Mouse (Mus musculus) midbrain, embryonic 12.5 days (tissue): ENCODE measurements around the gene Adh1. TPM values are rescaled to one million over a fixed set of nuclear protein-coding genes. Genes with fewer than 3 reads are reported as not detected.
A peak's percentile ranks its signal among the peaks of the same experiment; 100 is the strongest.

Experiments
- ATAC-seq: fragments of 200-750 bp; cut with Nextera tagmentation; 2 replicates; pipeline ENCODE4 v1.8.0; 2017; ENCODE audit warnings: low read depth, moderate TSS enrichment, moderate library complexity; ENCODE audit not compliant: low FRiP score
- H3K27ac ChIP-seq: fragments of 300-500 bp; sonication (generic); replicated peaks from 2 replicates; pipeline ENCODE4 v1.5.1; 2016; ENCODE audit warnings: mild to moderate bottlenecking
- H3K27me3 ChIP-seq: fragments of 300-500 bp; sonication (generic); 2 replicates; pipeline ENCODE4 v1.6.1; 2016; ENCODE audit warnings: mild to moderate bottlenecking
- H3K36me3 ChIP-seq: fragments of 300-500 bp; sonication (generic); 2 replicates; pipeline ENCODE4 v1.6.1; 2016
- H3K4me1 ChIP-seq: fragments of 300-500 bp; sonication (generic); 2 replicates; pipeline ENCODE4 v1.6.1; 2016
- H3K4me2 ChIP-seq: fragments of 300-500 bp; sonication (generic); replicated peaks from 2 replicates; pipeline ENCODE4 v1.6.1; 2016; ENCODE audit warnings: mild to moderate bottlenecking, moderate library complexity
- H3K4me3 ChIP-seq: fragments of 300-500 bp; sonication (generic); 2 replicates; pipeline ENCODE4 v1.5.1; 2016; ENCODE audit warnings: mild to moderate bottlenecking
- H3K9ac ChIP-seq: fragments of 300-500 bp; sonication (generic); replicated peaks from 2 replicates; pipeline ENCODE4 v1.6.1; 2016; ENCODE audit warnings: mild to moderate bottlenecking, moderate library complexity
- H3K9me3 ChIP-seq: fragments of 300-500 bp; sonication (generic); 2 replicates; pipeline ENCODE4 v1.6.1; 2016; ENCODE audit warnings: mild to moderate bottlenecking
- WGBS: fragments of 180-500 bp; shearing (Covaris S2); methylation state at CpG from one replicate; pipeline ENCODE4 v1.1.7; 2016; 5-methylcytosine and 5-hydroxymethylcytosine counted together
- polyA plus RNA-seq: library from polyadenylated mRNA; unstranded; fragments of >200 nt; fragmentation: Nextera tagmentation; extraction: Ambion mirVana; gene quantifications from 2 replicates; pipeline ENCODE4 v1.2.1, GENCODE M21; 2016

Adh1 gene
- polyA plus RNA-seq, 1 experiment from 2014 or later, result 0.34 TPM

DNA sequence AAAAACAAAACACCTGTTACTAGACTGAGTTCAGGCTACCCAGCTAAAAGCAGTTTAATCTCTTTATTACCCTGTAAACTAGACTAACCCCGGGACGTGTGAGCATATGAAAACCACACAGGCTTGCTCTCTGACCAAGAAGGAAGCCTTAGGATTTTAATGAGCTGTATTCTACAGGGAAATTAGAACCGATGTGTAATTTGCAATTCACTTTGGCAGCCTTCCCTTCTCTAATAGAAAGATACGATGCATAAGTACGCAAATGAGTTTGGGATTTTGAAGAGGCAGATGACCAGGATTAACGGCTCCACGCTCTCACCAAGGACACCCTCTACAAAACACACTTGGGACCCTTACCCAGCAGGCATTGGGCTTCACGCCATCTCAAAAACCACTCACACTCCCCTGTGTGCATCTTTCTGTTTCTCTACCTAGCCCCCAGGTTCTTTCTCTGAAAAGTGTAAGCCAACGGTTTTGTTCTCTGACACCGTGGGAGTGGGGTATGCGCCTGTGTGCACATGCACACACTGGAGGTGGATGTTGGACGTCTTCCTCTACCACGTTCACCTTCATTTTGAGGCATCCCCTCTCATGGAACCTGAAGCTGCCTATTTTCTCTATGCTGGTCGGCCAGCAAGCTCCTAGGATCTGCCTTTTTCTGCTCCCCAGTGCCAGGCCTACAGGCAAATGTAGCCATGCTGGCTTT is 18.6 kb upstream of the Adh1 start:
- no peaks in the 10 kb centered on the region for H3K27me3 ChIP-seq
- H3K27ac ChIP-seq, result 0 out of 2 replicates have a peak overlapping the region, but pooled peaks have one; percentile 15
- H3K9me3 ChIP-seq, result no peaks in the 10 kb centered on the region
- peak; percentile 45 for ATAC-seq
- H3K4me2 ChIP-seq, result no peak overlapping the region
- no peaks in the 10 kb centered on the region for H3K36me3 ChIP-seq
- H3K4me1 ChIP-seq, result no peaks in the 10 kb centered on the region
- no peak overlapping the region for H3K4me3 ChIP-seq
- H3K9ac ChIP-seq, result no peak overlapping the region
- WGBS, result 72% methylated on average over 14 of the region's 14 CpGs

DNA sequence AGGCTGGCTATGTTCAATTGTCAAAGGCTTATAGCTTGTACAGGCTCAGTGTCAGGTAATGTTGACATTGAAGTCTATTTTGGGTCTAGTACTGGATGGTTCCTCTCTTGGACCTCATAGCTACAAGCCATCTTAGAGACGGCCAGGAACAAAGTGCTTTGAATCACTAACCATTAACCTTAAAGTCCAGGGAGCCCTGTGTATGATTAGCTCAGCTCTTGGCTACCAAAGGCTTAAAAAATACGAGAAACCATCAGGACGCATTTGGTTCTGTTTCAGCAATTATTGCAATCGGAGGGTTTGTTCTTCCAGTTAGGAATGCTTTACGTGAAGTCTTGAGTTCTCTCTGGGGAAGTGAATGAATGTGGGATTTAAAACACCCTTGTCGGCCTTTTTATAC is 17.9 kb upstream of the Adh1 start:
- WGBS, result 91% methylated on average over 6 of the region's 6 CpGs
- no peaks in the 10 kb centered on the region for H3K36me3 ChIP-seq
- H3K27ac ChIP-seq, result no peak overlapping the region
- no peak for ATAC-seq
- H3K9ac ChIP-seq, result no peak overlapping the region
- no peaks in the 10 kb centered on the region for H3K27me3 ChIP-seq
- no peak overlapping the region for H3K4me3 ChIP-seq
- H3K4me1 ChIP-seq, result no peaks in the 10 kb centered on the region
- H3K9me3 ChIP-seq, result no peaks in the 10 kb centered on the region
- H3K4me2 ChIP-seq, result no peak overlapping the region

DNA sequence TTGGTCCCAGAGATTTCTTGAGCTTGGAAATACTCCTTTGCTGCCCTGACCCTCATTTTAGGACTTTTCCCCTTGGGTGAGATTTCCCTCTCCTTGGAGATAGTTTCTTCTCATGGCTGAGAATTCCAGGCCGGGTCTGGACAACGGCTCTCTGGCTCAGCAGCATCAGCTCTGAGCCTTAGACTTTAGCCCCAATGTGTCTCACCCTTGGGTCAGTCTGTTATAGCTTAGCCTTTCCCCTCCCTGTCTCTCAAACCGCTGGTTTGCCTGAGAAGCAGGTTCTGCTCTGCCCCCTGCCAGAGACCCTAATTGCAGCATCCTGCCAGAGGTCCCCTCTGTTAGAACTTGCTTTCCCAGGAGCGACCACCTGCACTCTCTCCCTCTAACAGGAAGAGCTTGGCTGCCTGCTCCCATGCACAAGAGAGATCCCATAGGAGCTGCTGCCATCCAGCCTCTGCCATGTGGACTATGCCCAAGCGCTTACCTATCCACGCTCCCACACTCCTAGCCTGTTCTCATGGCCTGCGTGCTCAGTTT is 16.4 kb upstream of the Adh1 start:
- 85% methylated on average over 7 of the region's 7 CpGs for WGBS
- no peak overlapping the region for H3K27ac ChIP-seq
- no peak overlapping the region for H3K9ac ChIP-seq
- no peak for ATAC-seq
- H3K9me3 ChIP-seq, result no peaks in the 10 kb centered on the region
- no peaks in the 10 kb centered on the region for H3K4me1 ChIP-seq
- H3K4me3 ChIP-seq, result no peak overlapping the region
- H3K36me3 ChIP-seq, result no peaks in the 10 kb centered on the region
- no peak overlapping the region for H3K4me2 ChIP-seq
- no peaks in the 10 kb centered on the region for H3K27me3 ChIP-seq

DNA sequence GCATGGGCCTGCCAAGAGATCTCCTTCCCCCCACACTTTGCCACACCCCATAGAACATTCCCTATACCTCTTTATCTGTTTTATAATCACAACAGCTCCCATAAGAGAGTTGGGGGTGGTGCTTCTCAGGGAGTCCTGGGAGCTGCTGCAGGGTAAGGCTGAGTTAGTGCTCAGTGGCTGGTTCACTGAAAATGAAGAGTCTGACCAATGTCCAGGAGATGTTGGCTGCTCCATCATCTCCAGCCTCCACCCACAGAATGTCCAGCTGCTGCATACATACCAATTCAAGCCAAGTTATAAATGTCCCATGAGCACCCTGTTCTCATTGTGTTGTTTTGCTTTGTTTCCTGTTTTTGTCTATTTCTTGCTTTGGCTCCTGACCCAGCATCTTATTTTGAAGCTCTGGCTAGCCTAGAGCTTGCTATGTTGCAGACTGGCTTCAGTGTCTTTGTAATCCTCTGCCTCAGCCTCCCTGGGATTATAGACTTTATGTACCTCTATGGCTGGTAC is 14.2 kb upstream of the Adh1 start:
- Histone ChIP-seq H3K4me1 (no peaks in the 10 kb centered on the region), H3K4me3 (no peak overlapping the region), H3K27ac (no peak overlapping the region), H3K9me3 (no peaks in the 10 kb centered on the region), H3K27me3 (no peaks in the 10 kb centered on the region), H3K4me2 (no peak overlapping the region), H3K36me3 (no peaks in the 10 kb centered on the region), H3K9ac (no peak overlapping the region)
- no peak for ATAC-seq

DNA sequence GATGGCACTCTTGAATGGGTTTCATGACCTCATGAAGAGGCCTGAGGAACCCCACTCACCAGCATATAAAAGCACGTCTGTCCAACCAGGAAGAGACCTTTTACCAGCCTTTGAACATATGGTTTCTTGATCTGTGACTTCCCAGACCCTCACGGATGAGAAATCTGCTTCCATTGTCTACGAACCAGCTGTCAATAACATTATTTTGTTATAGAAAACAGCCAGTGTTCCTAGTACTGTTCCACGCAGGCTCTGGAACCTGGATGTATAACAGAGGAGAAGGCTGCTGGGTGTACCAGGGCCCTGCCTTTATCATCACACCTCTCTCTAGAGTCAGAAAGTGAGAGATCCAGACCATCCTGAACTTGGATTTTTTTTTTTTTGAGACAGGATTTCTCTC is 13.6 kb upstream of the Adh1 start:
- 88% methylated on average over 4 of the region's 4 CpGs for WGBS
- Histone ChIP-seq H3K9me3 (no peaks in the 10 kb centered on the region), H3K9ac (no peak overlapping the region), H3K4me3 (no peak overlapping the region), H3K4me1 (no peaks in the 10 kb centered on the region), H3K27ac (no peak overlapping the region), H3K27me3 (no peaks in the 10 kb centered on the region), H3K36me3 (no peaks in the 10 kb centered on the region), H3K4me2 (no peak overlapping the region)
- no peak for ATAC-seq

DNA sequence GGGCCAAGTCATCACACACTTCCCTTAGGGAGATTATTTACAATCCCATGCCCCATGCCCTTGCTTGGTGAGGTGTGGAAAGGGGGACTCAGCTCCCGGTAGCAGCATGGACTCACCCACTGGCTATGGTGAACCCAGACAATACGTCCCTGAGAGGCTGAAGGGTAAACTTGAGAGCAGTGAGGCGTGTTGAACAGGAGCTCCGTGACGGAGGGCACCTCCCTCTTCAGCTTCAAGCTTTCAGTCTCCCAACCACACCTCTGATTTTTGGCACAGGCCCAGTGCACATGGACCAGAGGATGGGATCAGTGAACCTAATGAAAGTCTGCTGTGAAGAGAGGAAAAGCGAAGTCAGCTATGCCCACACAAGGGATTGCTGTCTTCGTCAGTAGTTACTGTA is 12.8 kb upstream of the Adh1 start:
- no peak overlapping the region for H3K4me2 ChIP-seq
- no peak overlapping the region for H3K4me3 ChIP-seq
- no peak overlapping the region for H3K9ac ChIP-seq
- no peak overlapping the region for H3K27ac ChIP-seq
- no peak for ATAC-seq
- 79% methylated on average over 7 of the region's 7 CpGs for WGBS
- H3K4me1 ChIP-seq, result no peaks in the 10 kb centered on the region
- no peaks in the 10 kb centered on the region for H3K9me3 ChIP-seq
- no peaks in the 10 kb centered on the region for H3K36me3 ChIP-seq
- H3K27me3 ChIP-seq, result no peaks in the 10 kb centered on the region

DNA sequence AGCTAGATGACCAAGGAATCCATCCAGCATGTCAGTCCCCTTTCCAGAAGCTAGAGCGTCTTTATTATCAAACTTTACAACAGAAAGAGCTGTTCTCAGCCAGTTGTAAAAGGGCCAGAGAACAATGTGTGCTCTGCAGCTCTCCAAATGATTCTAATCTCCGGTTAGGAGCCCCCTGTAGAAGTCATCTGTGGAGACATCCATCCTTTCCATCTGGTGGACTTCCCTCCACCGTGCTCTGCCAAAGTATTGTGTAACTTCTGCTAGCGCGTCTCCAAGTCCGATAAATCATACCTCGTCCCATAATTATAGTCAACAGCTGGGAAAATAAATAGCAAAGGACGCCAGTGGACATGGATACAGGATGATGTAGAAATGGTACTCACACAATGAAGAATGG is 12.0 kb upstream of the Adh1 start:
- Histone ChIP-seq H3K27ac (no peak overlapping the region), H3K27me3 (no peaks in the 10 kb centered on the region), H3K4me1 (no peaks in the 10 kb centered on the region), H3K9me3 (no peaks in the 10 kb centered on the region), H3K36me3 (no peaks in the 10 kb centered on the region), H3K4me2 (no peak overlapping the region), H3K4me3 (no peak overlapping the region), H3K9ac (no peak overlapping the region)
- no peak for ATAC-seq
- WGBS, result 95% methylated on average over 8 of the region's 8 CpGs

DNA sequence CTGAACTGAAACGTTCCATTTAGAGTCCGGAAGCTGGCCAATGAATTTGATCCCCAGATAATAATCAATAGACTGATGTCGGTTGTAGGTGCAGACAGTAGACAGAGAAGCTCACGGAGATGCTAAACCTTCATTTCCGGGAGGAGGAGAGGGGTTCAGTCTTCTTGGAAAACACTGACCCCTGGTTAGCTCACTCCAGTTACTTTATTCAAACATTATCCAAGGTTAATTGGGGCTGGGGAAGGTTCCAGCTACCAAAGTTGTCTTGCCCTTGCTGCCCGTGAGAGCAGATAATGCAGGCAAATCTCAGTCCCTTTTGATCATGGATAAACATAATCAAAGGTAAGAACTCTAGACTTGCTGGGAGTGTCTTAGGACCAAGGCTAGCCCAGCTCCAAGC is 9.6 kb upstream of the Adh1 start:
- Histone ChIP-seq H3K27me3 (no peaks in the 10 kb centered on the region), H3K4me1 (no peaks in the 10 kb centered on the region), H3K27ac (no peak overlapping the region), H3K4me3 (no peak overlapping the region), H3K9ac (no peak overlapping the region), H3K9me3 (no peaks in the 10 kb centered on the region), H3K36me3 (no peaks in the 10 kb centered on the region), H3K4me2 (no peak overlapping the region)
- WGBS, result 87% methylated on average over 6 of the region's 6 CpGs
- no peak for ATAC-seq

DNA sequence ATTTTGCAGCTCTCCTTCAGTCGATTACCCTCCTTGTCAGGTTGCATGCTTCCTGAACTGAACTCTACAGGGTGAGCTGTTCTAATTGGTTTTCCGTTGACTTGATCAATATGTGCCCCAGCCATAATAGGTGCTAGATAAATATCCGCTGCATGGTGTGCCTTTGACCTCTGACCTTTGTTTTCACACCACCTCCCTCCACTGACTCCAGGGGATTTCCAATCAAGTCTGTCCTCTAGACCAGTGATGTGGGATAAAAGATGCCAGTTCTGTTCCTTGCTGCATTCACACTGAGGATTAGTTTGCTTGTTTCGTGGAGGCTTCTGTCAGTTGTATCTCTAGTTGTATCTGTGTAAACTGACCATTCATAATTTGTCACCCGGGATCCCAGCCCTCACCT is 6.6 kb upstream of the Adh1 start:
- Histone ChIP-seq H3K4me2 (no peak overlapping the region), H3K27ac (no peak overlapping the region), H3K27me3 (no peaks in the 10 kb centered on the region), H3K9me3 (no peaks in the 10 kb centered on the region), H3K36me3 (no peaks in the 10 kb centered on the region), H3K4me1 (no peaks in the 10 kb centered on the region), H3K9ac (no peak overlapping the region), H3K4me3 (no peak overlapping the region)
- WGBS, result 36% methylated on average over 5 of the region's 5 CpGs
- no peak for ATAC-seq

DNA sequence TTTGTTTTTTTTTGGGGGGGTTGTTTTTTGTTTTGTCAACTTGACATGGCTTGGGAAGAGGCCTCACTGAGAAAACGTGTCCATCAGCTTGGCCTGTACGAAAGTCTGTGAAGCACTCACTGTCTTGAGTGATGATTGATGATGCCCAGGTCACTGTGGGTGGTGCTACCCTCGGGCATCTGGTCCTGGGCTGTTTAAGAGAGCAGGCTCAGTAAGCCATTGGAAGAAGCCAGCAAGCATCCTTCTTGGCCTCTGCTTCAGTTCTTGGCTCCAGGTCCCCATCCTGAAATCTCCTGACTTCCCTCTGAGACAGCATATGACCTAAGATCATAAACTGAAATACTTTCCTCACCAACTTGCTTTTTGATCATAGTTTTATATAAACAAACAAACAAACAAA is 5.4 kb upstream of the Adh1 start:
- Histone ChIP-seq H3K4me2 (no peak overlapping the region), H3K27me3 (no peaks in the 10 kb centered on the region), H3K4me1 (no peaks in the 10 kb centered on the region), H3K4me3 (no peak overlapping the region), H3K36me3 (no peaks in the 10 kb centered on the region), H3K9ac (no peak overlapping the region), H3K27ac (no peak overlapping the region), H3K9me3 (no peaks in the 10 kb centered on the region)
- WGBS, result 87% methylated on average over 3 of the region's 3 CpGs
- no peak for ATAC-seq

DNA sequence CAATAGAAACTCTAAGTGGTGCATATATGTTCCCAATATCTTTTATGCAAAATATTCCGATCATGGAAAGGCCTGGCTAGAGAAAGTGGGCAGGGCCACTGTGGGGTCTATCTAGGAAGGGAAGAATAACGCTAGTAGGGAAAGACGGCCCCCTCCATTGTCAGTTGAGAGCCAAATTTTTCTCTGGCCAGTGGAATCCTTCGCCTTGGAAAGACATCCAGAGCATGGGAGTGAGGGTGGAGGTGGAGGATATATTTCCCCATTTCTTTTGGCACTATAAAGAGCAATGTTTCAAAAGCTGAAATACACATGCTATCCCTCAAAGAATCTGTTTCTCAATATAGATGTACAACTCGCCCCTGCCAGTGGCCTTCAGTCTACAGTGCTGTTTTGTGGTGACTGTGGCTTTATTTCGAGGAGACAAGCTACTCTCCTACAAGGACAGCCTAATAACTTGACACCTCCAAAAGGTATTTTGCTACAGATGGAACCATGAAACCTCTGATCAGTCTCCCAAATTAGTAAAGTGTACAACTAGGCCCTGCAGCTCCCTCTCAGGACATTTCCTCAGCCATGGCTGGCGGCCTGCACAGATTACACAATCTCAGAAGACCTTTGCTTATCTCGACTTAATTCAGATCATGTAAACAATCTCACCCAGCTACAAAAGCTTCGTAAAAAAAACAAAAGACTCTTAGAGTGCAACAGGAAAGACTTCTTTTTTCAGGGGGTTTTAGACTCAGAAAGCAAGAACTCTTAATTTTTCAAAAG is 4.8 kb upstream of the Adh1 start:
- Histone ChIP-seq H3K9me3 (no peaks in the 10 kb centered on the region), H3K9ac (no peak overlapping the region), H3K27ac (no peak overlapping the region), H3K27me3 (no peaks in the 10 kb centered on the region), H3K36me3 (no peaks in the 10 kb centered on the region), H3K4me1 (no peaks in the 10 kb centered on the region), H3K4me3 (no peak overlapping the region), H3K4me2 (no peak overlapping the region)
- no peak for ATAC-seq
- WGBS, result 82% methylated on average over 9 of the region's 9 CpGs

DNA sequence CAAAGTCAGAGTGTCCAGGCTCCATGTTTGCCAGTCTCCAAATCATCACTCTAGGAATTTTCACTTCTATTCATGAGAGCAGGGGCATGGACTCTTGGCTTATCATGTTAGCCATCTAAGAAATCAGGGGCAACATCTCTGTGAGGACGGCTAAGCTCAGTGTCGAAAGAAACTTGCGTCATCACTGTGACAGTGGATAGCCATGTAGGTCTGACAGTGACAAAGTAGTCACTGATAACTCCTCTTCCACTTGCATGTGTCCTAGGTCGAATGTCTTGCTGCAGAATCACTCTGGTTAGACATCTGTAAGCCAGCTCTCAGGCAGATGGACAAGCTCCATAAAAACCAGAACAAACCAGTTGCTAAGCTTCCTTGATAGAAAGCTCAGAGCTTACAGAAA is 1.8 kb downstream of the Adh1 start:
- Histone ChIP-seq H3K9ac (no peak overlapping the region), H3K9me3 (no peaks in the 10 kb centered on the region), H3K4me3 (no peak overlapping the region), H3K27ac (no peak overlapping the region), H3K27me3 (no peaks in the 10 kb centered on the region), H3K36me3 (no peaks in the 10 kb centered on the region), H3K4me2 (no peak overlapping the region), H3K4me1 (no peaks in the 10 kb centered on the region)
- 82% methylated on average over 4 of the region's 4 CpGs for WGBS
- no peak for ATAC-seq
